Comparison of ENCODE assay signal across 30 mouse cellular contexts in genomic region chr1:177022751-177023150, GRCm38 (mm10).
DNase-seq lines count a peak whose midpoint lies in the region; ATAC-seq and TF ChIP-seq lines count a peak whose summit lies in the region.
"Had no signal": no experiment of that assay in that cellular context is flagged by ENCODE, and none has a peak within 500 bp of the region (broad histone marks: within the 10 kb centered on the region; RNA-seq: fewer than 3 reads in every experiment).

No protein-coding gene starts in this region.

- H3K79me2 ChIP-seq in heart, adult 2 months (replicated peaks; ENCODE audit: control insufficient read depth, insufficient read depth, low read length) = no peaks in the 10 kb centered on the region

- no peak overlapping the region for H3K4me2 ChIP-seq in kidney, postnatal 0 days (ENCODE audit: low read length)
- no peak overlapping the region for H3K4me2 ChIP-seq in lung, embryonic 15.5 days
- H3K4me2 ChIP-seq: forebrain, embryonic 15.5 days; heart, embryonic 11.5 days; hindbrain, embryonic 14.5 days; limb, embryonic 13.5 days; liver, embryonic 13.5 days; midbrain, embryonic 15.5 days; neural tube, embryonic 15.5 days had no signal

- peaks cover 1% of the 10 kb centered on the region for H3K4me1 ChIP-seq in heart, adult 2 months (ENCODE audit: control insufficient read depth, insufficient read depth, low read length)
- H3K4me1 ChIP-seq in kidney, postnatal 0 days (replicated peaks; ENCODE audit: insufficient read depth, low read length) = no peaks in the 10 kb centered on the region
- no peaks in the 10 kb centered on the region for H3K4me1 ChIP-seq in lung, embryonic 15.5 days
- H3K4me1 ChIP-seq: forebrain, embryonic 15.5 days; limb, embryonic 13.5 days; midbrain, embryonic 15.5 days; neural tube, embryonic 15.5 days had no signal

- TF ChIP-seq EP300 in heart, adult 2 months (IDR thresholded peaks at IDR 0.05; ENCODE audit: insufficient read depth, low read depth, low read length) = no peak

- no peak overlapping the region for H3K4me3 ChIP-seq in heart, adult 2 months
- no peak overlapping the region for H3K4me3 ChIP-seq in kidney, postnatal 0 days (replicated peaks; ENCODE audit: low read depth, low read length)
- no peak overlapping the region for H3K4me3 ChIP-seq in lung, embryonic 15.5 days
- H3K4me3 ChIP-seq: forebrain, embryonic 15.5 days; limb, embryonic 13.5 days; liver, embryonic 13.5 days; midbrain, embryonic 15.5 days; neural tube, embryonic 15.5 days had no signal

- DNase-seq in heart, adult 11 months = peak; percentile 52
- DNase-seq in heart, adult 2 months = no peak
- peak; percentile 29 for DNase-seq in kidney, postnatal 0 days (ENCODE audit: low spot score)
- DNase-seq in kidney, postnatal 4 days = no peak
- no peak for DNase-seq in lung, postnatal 10 days
- DNase-seq in splenic B cell, adult 2 months (ENCODE audit: low read depth, low spot score) = peak; percentile 10
- no peak for DNase-seq in ovary, postnatal 10 days (ENCODE audit: low spot score)
- DNase-seq: adrenal gland, adult 2 months; adrenal gland, postnatal 36 days; B cell, adult 2 months; cerebellum, adult 8-10 months; gastrocnemius, postnatal 14 days; heart, postnatal 36 days; kidney, adult 8-10 months; kidney, postnatal 25 days; layer of hippocampus, postnatal 36 days; liver, embryonic 13.5 days; lung, adult 18-20 months; lung, postnatal 14 days; right cerebral cortex, postnatal 25 days; thymus, adult 18-20 months had no signal

- intact Hi-C loops in heart, adult 2 months (cut with DNase I) = no loop called here

- no peaks in the 10 kb centered on the region for H3K36me3 ChIP-seq in heart, adult 2 months (ENCODE audit: control insufficient read depth, insufficient read depth, low read length)
- 0 out of 2 replicates have a peak, but pooled peaks cover 6% of the 10 kb centered on the region for H3K36me3 ChIP-seq in kidney, postnatal 0 days (ENCODE audit: insufficient read depth, low read length)
- H3K36me3 ChIP-seq in lung, embryonic 15.5 days = 0 out of 2 replicates have a peak, but pooled peaks cover 3% of the 10 kb centered on the region
- H3K36me3 ChIP-seq in splenic B cell, adult 2 months (ENCODE audit: control insufficient read depth, insufficient read depth, low read length, poor library complexity, severe bottlenecking) = peaks cover 6% of the 10 kb centered on the region; the same call in 1 of the 2 replicates
- H3K36me3 ChIP-seq: liver, embryonic 13.5 days had no signal

- H3K27ac ChIP-seq in heart, adult 2 months = no peak overlapping the region
- no peak overlapping the region for H3K27ac ChIP-seq in kidney, postnatal 0 days
- no peak overlapping the region for H3K27ac ChIP-seq in lung, embryonic 15.5 days
- H3K27ac ChIP-seq: forebrain, embryonic 15.5 days; hindbrain, embryonic 14.5 days; limb, embryonic 13.5 days; liver, embryonic 13.5 days; midbrain, embryonic 15.5 days; neural tube, embryonic 15.5 days; stomach, postnatal 0 days had no signal

- H3K9ac ChIP-seq in heart, adult 2 months (ENCODE audit: low read depth, low read length) = no peak overlapping the region
- H3K9ac ChIP-seq in kidney, postnatal 0 days (ENCODE audit: low read depth, low read length) = no peak overlapping the region
- no peak overlapping the region for H3K9ac ChIP-seq in lung, embryonic 15.5 days
- H3K9ac ChIP-seq: forebrain, embryonic 15.5 days; hindbrain, embryonic 14.5 days; limb, embryonic 13.5 days; liver, embryonic 13.5 days; midbrain, embryonic 15.5 days; neural tube, embryonic 15.5 days had no signal

- no peaks in the 10 kb centered on the region for H3K27me3 ChIP-seq in heart, adult 2 months (ENCODE audit: control insufficient read depth, insufficient read depth, low read length)
- H3K27me3 ChIP-seq in kidney, postnatal 0 days (ENCODE audit: insufficient read depth, low read length) = no peaks in the 10 kb centered on the region
- H3K27me3 ChIP-seq in lung, embryonic 15.5 days = no peaks in the 10 kb centered on the region
- peaks cover 2% of the 10 kb centered on the region; the same call in 1 of the 2 replicates for H3K27me3 ChIP-seq in splenic B cell, adult 2 months (ENCODE audit: control insufficient read depth, insufficient read depth, low read length, poor library complexity, severe bottlenecking)
- H3K27me3 ChIP-seq: forebrain, embryonic 15.5 days; limb, embryonic 13.5 days; liver, embryonic 13.5 days; midbrain, embryonic 15.5 days; neural tube, embryonic 15.5 days had no signal

- TF ChIP-seq CTCF in heart, adult 2 months (IDR thresholded peaks at IDR 0.05) = no peak
- peak; percentile 37 for TF ChIP-seq CTCF in kidney, postnatal 0 days (IDR thresholded peaks at IDR 0.05; ENCODE audit: low read depth)

- 68% methylated on average over 3 of the region's 3 CpGs for WGBS in heart, adult 2 months
- WGBS in kidney, postnatal 0 days = 38% methylated on average over 3 of the region's 3 CpGs
- 75% methylated on average over 3 of the region's 3 CpGs for WGBS in lung, embryonic 15.5 days

- H3K9me3 ChIP-seq in kidney, postnatal 0 days (replicated peaks; ENCODE audit: low read length) = no peaks in the 10 kb centered on the region
- H3K9me3 ChIP-seq in lung, embryonic 15.5 days = no peaks in the 10 kb centered on the region
- H3K9me3 ChIP-seq: forebrain, embryonic 15.5 days; limb, embryonic 13.5 days; liver, embryonic 13.5 days; midbrain, embryonic 15.5 days; neural tube, embryonic 15.5 days had no signal

- ATAC-seq in kidney, postnatal 0 days (replicated peaks; ENCODE audit: low FRiP score, low read depth) = no peak
- ATAC-seq in lung, embryonic 15.5 days (ENCODE audit: borderline replicate concordance, extremely low read depth, low FRiP score, low TSS enrichment) = peak; percentile 52; the same call in 1 of the 2 replicates
- ATAC-seq: activated CD4-positive, CD25-positive, alpha-beta regulatory T cell, adult 4 months; forebrain, embryonic 15.5 days; midbrain, embryonic 15.5 days had no signal

- TF ChIP-seq POLR2A in heart, adult 2 months (IDR thresholded peaks at IDR 0.05; ENCODE audit: insufficient read depth, low read depth, low read length) = no peak

Comparison
In these comparisons a context has a peak if more than half of its experiments do, and no peak if none do; other contexts are left out.
1. DNase-seq: peak in heart, adult 11 months (single experiment), kidney, postnatal 0 days (single experiment) and splenic B cell, adult 2 months (single experiment); none in heart, adult 2 months (0 of 2), kidney, postnatal 4 days (0 of 2), lung, postnatal 10 days (single experiment) and ovary, postnatal 10 days (single experiment).